Mouse (Mus musculus) G1E (cell line): Measurements from ENCODE around the gene Methig1. TPM values are rescaled to one million over a fixed set of nuclear protein-coding genes. Genes with fewer than 3 reads are reported as not detected.

Experiments
- ATAC-seq: 2 replicates; pipeline ENCODE4 v1.8.0; 2016; ENCODE audit warnings: mild to moderate bottlenecking; ENCODE audit not compliant: insufficient number of reproducible peaks, poor library complexity, low FRiP score, severe bottlenecking; ENCODE audit errors: extremely low read depth
- DNase-seq: peaks from one replicate; pipeline ENCODE4 v3.0.0; 2012; ENCODE audit warnings: low spot score
- H3K27me3 ChIP-seq: 2 replicates; pipeline ENCODE4 v1.6.1; 2012; ENCODE audit warnings: mild to moderate bottlenecking, low read length, inconsistent platforms; ENCODE audit not compliant: insufficient read depth
- H3K36me3 ChIP-seq: replicated peaks from 2 replicates; pipeline ENCODE3; 2012; ENCODE audit warnings: mild to moderate bottlenecking, inconsistent platforms
- H3K4me1 ChIP-seq: 2 replicates; pipeline ENCODE4 v1.6.1; 2012; ENCODE audit warnings: low read depth, low read length, inconsistent platforms, mixed read lengths; ENCODE audit not compliant: insufficient read depth
- H3K4me3 ChIP-seq: 2 replicates; pipeline ENCODE4 v1.5.1; 2012; ENCODE audit warnings: low read depth, mild to moderate bottlenecking, inconsistent platforms, low read length, moderate library complexity, mixed read lengths
- H3K9me3 ChIP-seq: replicated peaks from 2 replicates; pipeline ENCODE4 v1.6.1; 2012; ENCODE audit warnings: inconsistent platforms
- CTCF ChIP-seq: IDR thresholded peaks from 2 replicates; pipeline ENCODE4 v1.5.1; 2012; ENCODE audit warnings: low read depth, low read length, inconsistent platforms, mixed read lengths
- GATA1 ChIP-seq: IDR thresholded peaks from 2 replicates; pipeline ENCODE4 v1.6.1; 2012; ENCODE audit warnings: borderline replicate concordance, low read length, inconsistent platforms, mixed read lengths
- GATA2 ChIP-seq: IDR thresholded peaks from 2 replicates; pipeline ENCODE4 v1.6.1; 2012; ENCODE audit warnings: low read depth, low read length, inconsistent platforms, borderline replicate concordance
- POLR2AphosphoS5 ChIP-seq: IDR thresholded peaks from 2 replicates; pipeline ENCODE4 v1.6.1; 2012; ENCODE audit warnings: low read depth, low read length, inconsistent platforms; ENCODE audit not compliant: insufficient replicate concordance
- TAL1 ChIP-seq: conservative IDR thresholded peaks from 2 replicates; pipeline ENCODE4 v1.6.1; 2012; ENCODE audit warnings: low read depth, low read length, inconsistent platforms, mixed read lengths
- polyA plus RNA-seq: library from polyadenylated mRNA; stranded (reverse); fragments of >175 nt; gene quantifications from 2 replicates; pipeline ENCODE4 v1.2.3, GENCODE M21; 2012
- total RNA-seq, 2 experiments: library from RNA; stranded (forward) in 1 of 2; stranded (reverse) in 1 of 2; fragments of 200-1000 nt in 1 of 2; fragments of >200 nt in 1 of 2; fragmentation: Nextera tagmentation in 1 of 2; gene quantifications; 2 replicates each; pipeline ENCODE4 v1.2.3; 2014 to 2017

Gene Methig1
- total and polyA plus RNA-seq, 3 experiments, result 0.22 TPM; not detected in 2

DNA sequence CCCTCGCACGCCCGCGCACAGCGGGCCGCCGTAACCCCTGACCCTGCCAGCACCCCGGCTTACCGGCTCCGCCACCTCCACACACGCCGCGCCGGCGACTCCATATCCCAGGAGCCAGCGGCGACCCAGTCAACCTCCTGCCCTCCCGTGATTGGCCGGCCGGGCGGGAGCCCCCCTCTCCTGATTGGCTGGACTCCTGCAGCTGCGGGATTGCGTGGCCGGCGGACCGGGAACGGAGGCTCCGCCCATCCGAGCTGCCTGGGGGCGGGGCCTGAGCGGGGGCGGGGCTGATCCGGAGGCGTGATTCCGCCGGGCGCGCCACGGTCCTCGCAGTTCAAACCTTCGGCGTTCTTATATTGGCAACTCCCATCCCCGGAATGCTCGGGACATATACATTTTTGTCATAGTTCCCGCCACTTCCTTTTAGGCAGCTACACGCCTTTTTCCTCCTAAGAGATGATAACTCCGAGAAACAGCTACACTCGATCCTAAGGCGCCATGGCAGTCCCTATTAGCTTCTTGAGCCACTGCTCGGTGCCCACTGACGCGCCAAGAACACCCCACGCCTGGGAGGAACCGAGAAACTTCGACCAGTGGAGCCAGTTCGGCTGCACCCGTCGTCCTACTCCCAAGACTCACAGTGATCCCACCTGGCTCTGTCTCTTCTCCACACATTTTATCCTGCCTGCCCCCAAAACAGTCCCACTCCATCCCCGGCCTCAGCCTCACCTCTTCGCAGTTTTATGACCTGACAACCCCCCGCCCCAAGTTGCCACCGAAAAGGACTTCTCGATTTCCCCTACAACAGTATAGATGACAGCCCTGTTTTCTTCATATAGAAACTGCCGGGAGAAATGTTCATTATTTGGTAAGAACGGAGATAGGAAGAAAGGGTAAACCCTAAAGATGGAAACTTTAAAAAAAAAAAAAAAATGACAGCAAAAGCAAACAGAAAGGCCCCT is 70.2 kb downstream of the Methig1 start:
- TF ChIP-seq GATA1 (no peak), CTCF (no peak), POLR2AphosphoS5 (no peak), GATA2 (no peak), TAL1 (no peak)
- Histone ChIP-seq H3K4me3 (peak overlapping the region; percentile 94), H3K9me3 (no peaks in the 10 kb centered on the region), H3K27me3 (no peaks in the 10 kb centered on the region), H3K36me3 (peaks cover 13% of the 10 kb centered on the region), H3K4me1 (peaks cover 48% of the 10 kb centered on the region)
- peak; percentile 80 for ATAC-seq
- peak; percentile 99 for DNase-seq

DNA sequence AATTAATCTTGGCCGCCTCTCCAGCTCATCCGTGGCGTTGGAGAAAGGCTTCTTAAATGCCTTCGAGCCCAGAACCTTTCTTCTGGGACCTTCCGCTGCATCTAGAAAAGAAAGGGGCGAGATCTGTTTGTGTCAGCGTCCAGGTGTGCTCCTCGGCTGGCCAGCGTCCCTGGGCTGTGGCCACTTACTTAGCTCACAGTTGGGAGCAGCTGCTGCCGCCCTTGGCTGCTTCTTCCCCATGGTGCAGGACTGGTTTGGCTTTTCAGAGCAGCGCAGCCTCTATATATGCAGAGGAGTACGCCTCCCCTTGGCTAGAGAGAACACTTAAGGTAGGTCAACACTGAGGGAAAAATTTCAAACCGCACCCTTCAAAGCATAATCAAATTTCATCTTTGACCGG is 71.0 kb downstream of the Methig1 start:
- DNase-seq (no peak), ATAC-seq (no peak)
- H3K36me3 ChIP-seq, result peaks cover 9% of the 10 kb centered on the region

DNA sequence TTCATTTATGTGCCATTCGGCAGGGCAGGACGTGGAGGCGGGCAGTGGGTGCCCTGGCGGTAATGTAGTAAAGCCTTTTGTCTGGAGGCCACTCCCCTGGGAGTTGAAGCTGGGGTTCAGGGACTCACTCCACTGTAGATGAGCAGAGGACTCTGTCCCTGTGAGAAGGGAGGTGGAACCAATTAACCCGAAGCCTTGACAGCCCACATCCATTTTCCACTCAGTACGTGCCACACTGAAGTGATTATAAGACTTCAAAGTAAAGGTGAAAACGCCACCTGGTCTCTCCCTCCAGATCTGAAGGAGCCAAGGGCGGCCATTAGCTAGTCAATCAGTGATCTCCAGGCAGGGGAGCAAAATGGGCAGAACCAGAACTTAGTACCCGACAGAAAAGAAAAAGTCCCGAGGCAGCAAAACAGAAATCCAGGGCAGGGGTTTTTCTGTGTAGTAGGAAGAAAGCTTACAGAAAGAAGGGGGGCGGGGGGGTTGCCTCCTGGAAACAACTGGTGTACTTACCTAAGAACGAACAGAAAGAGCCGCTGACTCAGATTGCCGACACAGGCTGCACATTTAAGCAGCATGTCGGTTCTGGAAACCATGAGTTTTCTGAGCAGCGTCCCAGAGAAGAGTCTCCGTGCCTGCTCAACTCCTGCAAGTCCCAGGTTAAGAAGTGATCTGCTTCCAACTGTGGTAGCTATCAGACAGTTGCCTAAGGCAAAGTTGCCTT is 71.6 kb downstream of the Methig1 start, which contains the start of gene Slc11a2:
Gene Slc11a2 (minus strand): TSS at position 677 of the 727 bp plus-strand sequence.
- TF ChIP-seq POLR2AphosphoS5 (no peak), GATA1 (no peak)
- peaks cover 39% of the 10 kb centered on the region for H3K4me1 ChIP-seq
- H3K4me3 ChIP-seq, result peak within 1 kb of the TSS; percentile 94
- peaks cover 4% of the 10 kb centered on the region for H3K36me3 ChIP-seq
- ATAC-seq, result no peak
- DNase-seq, result no peak
- H3K9me3 ChIP-seq, result no peaks in the 10 kb centered on the region
- H3K27me3 ChIP-seq, result no peaks in the 10 kb centered on the region

More for the DNA sequence above, 71.0 kb downstream of the Methig1 start:
- peaks cover 45% of the 10 kb centered on the region for H3K4me1 ChIP-seq
- H3K9me3 ChIP-seq, result no peaks in the 10 kb centered on the region
- H3K27me3 ChIP-seq, result no peaks in the 10 kb centered on the region
- no peak for TF ChIP-seq CTCF
- no peak for TF ChIP-seq GATA1
- no peak for TF ChIP-seq GATA2
- TF ChIP-seq POLR2AphosphoS5, result no peak
- no peak for TF ChIP-seq TAL1
- H3K4me3 ChIP-seq, result peak overlapping the region; percentile 94

DNA sequence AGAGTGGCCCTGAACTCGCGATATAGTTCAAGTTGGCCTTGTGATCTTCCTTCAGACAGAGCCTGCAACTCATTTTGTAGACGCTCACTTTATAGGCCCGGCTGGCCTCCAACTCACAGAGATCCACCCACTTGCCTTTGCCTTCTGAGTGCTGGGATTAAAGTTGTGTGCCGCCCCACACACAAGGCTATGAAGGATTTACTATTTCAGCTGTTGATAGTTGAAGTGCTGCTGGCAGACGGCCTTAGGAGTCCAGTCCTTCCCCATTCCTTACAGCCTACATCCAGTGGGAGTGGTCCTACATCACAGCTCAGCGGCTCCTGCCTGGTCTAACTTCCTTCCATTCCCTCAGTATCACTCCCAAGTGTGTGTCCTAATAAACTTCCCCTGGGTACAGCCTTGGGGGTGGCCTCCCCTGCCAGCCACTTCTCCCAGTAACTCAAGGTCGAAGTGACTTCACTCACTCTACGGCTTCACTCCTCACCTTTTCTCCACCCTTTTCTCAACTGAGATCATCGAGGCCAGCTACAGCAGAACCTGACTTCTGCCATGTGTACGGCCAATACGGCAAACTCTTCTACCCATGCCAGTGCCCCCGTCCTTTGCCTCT is 75.5 kb downstream of the Methig1 start:
- Histone ChIP-seq H3K36me3 (no peaks in the 10 kb centered on the region), H3K9me3 (no peaks in the 10 kb centered on the region), H3K4me3 (no peak overlapping the region), H3K27me3 (no peaks in the 10 kb centered on the region), H3K4me1 (peaks cover 28% of the 10 kb centered on the region)
- no peak for ATAC-seq
- DNase-seq, result no peak
- TF ChIP-seq CTCF, result no peak
- TF ChIP-seq GATA2, result no peak
- no peak for TF ChIP-seq TAL1
- no peak for TF ChIP-seq POLR2AphosphoS5
- TF ChIP-seq GATA1, result no peak

GRCm38 (mm10) chr15:100429959-100430565 is 77.1 kb downstream of the Methig1 start:
- ATAC-seq (no peak), DNase-seq (no peak)
- TF ChIP-seq GATA1 (no peak), POLR2AphosphoS5 (no peak), TAL1 (no peak), GATA2 (no peak), CTCF (no peak)
- Histone ChIP-seq H3K4me1 (peaks cover 30% of the 10 kb centered on the region), H3K4me3 (no peak overlapping the region), H3K36me3 (no peaks in the 10 kb centered on the region), H3K27me3 (no peaks in the 10 kb centered on the region), H3K9me3 (peaks cover 2% of the 10 kb centered on the region; the same call in 1 of the 2 replicates)
